Mouse (Mus musculus): ENCODE data around the gene Gbp8. TPM values are rescaled to one million over a fixed set of nuclear protein-coding genes. Genes with fewer than 3 reads are reported as not detected.
"Not testable (repeated sequence)": the region's sequence is repeated elsewhere in the genome, so short reads cannot be mapped to it uniquely, and the experiment has no call there.

Gbp8 gene
- not detected in 2 replicates for polyA plus RNA-seq (2012)

DNA sequence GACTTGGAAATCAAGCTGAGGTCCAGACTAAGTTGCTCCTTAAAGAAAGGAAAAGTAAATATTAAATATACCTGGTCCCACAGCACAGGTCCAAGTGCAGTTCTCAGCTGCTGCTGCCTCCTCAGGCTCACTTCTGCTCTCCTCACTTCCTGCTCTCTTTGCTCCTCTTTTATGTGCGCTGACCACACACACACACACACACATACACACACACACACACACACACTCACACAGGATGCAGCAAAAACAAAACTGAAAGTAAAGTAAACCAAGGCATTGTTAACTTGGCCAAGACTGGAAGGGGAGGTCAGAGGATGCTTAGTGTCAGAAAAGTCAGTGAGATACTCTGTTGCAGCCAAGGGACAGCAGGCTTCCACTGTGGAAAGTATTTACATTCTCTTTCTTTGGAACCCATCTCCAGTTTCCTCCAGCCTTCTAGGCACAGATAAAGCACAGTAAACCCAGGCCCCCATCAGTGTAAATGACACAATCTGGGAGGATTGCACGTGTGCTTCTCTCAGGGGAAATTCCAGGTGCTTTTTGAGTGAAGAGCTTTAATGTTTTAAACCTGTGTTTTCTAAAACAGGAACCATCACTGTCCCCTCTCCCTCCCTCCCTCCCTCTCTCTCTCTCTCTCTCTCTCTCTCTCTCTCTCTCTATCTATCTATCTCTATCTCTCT is at the start of gene Gbp8, which contains the start of the genes Gbp9 and Gbp4:
Gene Gbp8, minus strand, starts transcription at position 132 of the 680 bp plus-strand sequence.
Gene Gbp9, minus strand, starts transcription at position 131 of the 680 bp plus-strand sequence.
Gene Gbp4, minus strand, starts transcription at position 178 of the 680 bp plus-strand sequence.
- not testable (repeated sequence) for TF ChIP-seq GATA1 (IDR thresholded peaks at IDR 0.05; ENCODE audit: low read length)

DNA sequence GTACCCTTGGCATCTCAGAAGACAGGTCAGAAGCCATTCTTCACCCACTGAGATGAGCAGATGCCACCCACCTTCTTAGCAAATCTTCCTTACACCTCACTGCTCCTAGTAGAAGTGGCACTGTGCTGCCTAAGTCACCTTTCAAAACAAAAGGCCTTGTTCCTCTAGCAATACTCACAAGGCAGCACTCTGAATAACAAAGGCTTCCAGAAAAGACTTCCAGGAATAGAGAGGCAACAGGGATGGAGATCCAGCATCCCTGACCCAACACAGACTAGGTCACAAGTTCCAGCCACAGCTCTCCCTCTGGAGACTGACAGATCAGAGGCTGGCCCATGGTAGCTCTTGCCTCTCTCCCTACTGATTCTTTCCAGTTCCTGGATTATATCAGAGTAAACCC is 42.1 kb upstream of the Gbp8 start:
- TF ChIP-seq GATA1 (IDR thresholded peaks at IDR 0.05; ENCODE audit: low read length), result no peak

DNA sequence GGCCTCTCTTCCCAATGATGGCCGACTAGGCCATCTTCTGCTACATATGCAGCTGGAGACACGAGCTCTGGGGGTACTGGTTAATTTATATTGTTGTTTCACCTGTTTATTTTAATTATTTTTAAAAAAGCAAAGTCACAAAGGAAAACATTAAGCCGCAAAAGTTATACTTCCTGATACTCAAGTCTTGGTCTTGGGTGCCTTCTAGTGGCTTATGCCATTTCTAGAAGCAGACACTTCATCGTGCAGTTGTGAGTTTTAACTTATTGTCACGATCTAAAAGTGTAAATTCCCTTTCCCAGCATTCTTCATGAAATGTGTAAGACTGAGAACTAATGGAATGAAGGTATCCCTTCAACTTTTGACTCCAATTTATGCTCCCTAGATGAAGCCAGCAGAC is 17.2 kb upstream of the Gbp8 start:
- TF ChIP-seq GATA1 (IDR thresholded peaks at IDR 0.05; ENCODE audit: low read length), result no peak

DNA sequence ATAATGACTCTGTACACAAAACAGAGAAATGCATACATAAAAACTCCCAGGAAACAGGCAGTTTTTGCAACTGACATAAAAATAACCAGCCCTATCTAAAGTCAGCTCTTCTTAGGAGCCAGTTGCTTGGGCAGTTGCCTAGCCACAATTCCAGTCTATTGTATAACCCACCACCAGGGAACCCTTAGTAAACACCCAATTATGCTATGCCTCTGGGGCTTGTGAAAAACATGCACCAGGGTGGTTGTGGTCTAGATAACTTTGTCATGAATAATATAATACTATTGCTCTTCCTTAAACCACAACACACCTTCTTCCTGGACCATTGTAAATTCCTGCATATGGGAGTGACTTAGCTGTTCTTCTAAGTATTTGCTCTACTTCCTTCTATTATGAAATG is 14.7 kb upstream of the Gbp8 start:
- no peak for TF ChIP-seq GATA1 (IDR thresholded peaks at IDR 0.05; ENCODE audit: low read length)

DNA sequence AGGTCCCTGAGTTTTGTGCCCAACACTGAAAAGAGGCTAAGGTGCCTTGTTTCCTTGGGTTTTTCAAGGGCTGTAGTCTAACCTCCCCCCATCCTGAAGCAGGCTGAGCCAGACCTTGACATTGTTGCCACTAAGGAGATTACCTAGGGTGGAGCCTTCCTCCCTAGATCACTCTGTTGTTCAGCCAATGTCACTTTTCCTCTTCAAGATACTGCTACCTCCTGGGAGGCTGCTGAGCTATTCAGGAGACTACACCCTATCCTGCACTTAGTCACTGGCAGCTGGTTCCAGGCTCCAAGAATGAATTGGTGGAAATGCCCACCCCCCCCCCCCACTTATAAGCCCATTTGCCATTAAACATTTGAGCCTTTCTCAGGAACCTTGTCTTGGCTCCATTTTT is 7.1 kb upstream of the Gbp8 start:
- TF ChIP-seq GATA1 (IDR thresholded peaks at IDR 0.05; ENCODE audit: low read length), result no peak

DNA sequence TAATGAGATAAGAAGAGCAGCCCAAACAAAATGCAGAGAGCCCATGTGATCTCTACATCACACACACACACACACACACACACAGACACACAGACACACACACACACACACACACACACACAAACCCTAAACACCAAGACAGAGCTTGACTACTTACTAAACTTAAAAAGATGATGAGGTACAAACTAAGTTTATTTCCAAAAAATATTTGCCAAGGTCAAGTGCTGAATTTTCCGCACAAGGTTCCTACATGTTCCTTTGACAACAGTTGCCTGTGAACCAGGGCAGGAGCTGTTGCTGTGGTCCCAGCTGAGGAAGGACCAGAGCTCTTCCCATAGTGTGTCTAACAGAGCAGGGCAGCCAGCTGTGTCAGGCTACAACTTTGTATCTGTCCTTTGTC is 434 bp downstream of the Gbp8 start:
- TF ChIP-seq GATA1 (IDR thresholded peaks at IDR 0.05; ENCODE audit: low read length), result no peak

DNA sequence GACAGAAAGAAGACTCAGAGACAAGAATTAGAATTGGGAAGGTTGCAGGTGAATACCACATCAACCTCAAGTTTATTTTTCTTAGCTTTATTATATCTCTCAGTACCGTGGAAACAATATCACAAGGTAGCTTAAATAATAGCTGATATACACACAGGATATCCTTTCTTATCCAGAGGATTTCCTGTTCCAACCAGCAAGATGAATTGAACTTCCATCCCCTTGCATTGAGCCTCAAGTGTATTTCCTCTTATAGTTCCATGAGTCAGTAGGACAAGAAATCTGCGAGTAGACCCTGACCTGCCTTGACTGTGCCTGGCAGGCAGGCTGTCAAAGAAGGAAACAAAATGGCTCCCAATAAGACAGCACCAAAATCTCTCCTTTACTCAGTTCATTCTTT is 23.6 kb downstream of the Gbp8 start:
- no peak for TF ChIP-seq GATA1 (IDR thresholded peaks at IDR 0.05; ENCODE audit: low read length)

DNA sequence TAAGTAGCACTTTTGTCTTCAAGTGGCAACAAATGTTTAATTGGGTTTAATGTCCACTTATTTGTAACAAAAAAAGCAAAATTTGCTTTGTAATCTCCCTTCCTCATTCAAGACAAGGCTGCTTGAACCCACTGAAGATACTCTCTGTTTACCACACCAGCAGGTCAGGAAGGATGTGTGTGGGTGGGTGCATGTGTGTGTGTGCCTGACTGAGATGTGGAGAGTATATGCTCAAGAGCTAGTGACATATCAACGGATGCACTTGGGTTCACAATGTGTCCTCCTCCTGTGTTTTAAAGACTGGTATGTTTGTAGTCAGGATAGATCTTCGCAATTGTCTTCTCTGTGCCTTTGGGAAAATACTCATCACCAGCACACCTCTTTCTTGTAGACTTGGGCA is 24.6 kb downstream of the Gbp8 start:
- no peak for TF ChIP-seq GATA1 (IDR thresholded peaks at IDR 0.05; ENCODE audit: low read length)

DNA sequence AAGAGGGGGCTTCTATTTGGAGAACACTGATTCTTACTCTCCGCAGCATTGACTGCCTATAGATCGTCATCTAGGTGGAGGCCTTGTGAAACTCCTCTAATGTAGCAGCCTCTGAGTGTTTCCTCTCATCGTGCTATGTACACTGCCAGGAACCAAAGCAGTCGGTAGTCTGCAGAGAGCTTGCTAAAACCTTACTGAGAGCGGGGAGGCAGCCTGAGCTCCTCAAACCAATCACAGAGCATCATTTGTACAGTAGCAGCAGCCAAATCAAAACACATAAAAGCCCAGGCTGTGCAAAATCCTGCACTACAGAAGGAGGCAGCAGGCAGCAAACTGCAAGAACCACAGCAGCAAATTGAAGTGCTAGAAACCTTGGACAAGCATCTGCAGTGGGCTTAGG is 25.7 kb downstream of the Gbp8 start:
- TF ChIP-seq GATA1 (IDR thresholded peaks at IDR 0.05; ENCODE audit: low read length), result no peak

DNA sequence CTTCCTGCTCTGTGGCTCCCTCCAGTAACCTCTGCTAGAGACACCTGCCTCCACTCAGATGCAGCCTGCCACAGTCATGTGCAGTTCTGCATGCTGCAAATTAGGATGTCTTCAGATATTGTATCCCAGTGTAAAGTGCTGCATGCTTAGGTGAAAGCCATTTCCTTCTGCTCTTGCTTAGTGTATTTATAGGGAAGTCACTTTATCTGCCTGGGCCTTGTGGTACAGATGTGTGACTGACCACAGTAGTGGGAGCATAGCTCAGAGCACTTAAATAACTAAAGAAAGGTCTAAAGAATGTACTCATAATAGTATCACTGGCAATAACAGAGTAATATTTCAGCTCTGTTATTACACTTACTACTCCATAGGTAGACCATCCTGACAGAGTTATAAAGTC is 57.4 kb downstream of the Gbp8 start:
- TF ChIP-seq GATA1 (IDR thresholded peaks at IDR 0.05; ENCODE audit: low read length), result no peak

DNA sequence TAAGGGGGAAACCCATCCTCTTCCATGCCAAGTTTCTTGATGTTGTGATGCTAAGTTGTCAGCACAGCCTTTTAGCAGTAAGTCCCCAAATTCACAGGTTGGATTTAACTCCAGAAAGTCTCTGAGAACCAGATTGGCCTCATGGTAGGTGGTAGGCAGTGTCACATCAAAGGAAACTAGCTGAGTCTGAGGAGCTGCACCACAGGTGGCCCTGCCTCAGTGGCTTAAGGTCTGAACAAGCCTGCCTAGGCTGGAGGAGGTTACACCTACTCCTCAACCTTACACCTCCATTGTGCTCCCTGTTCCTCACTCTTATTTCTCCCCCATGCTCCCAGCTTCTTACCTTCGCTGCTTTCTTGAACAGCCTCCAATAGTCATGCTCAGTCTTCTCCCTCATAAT is 76.0 kb downstream of the Gbp8 start:
- TF ChIP-seq GATA1 (IDR thresholded peaks at IDR 0.05; ENCODE audit: low read length), result no peak

DNA sequence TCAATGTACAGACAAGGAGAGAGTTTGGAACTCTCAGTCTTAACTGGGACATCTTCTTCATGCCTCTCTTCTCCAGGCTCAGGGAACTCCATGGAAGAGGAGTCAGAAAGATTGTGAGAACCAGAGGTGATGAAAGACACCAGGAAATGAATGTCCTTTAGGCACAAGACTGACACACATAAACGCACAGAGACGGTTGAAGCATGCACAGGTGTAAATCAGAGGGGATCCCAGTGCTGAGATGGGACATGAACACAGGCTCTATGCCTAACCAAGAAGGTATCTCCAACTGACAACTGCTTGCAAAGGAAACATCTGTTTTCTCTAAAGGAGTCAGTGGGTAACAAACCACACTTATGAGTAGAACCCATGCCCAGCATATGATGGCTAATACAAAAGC is 79.1 kb downstream of the Gbp8 start:
- no peak for TF ChIP-seq GATA1 (IDR thresholded peaks at IDR 0.05; ENCODE audit: low read length)

DNA sequence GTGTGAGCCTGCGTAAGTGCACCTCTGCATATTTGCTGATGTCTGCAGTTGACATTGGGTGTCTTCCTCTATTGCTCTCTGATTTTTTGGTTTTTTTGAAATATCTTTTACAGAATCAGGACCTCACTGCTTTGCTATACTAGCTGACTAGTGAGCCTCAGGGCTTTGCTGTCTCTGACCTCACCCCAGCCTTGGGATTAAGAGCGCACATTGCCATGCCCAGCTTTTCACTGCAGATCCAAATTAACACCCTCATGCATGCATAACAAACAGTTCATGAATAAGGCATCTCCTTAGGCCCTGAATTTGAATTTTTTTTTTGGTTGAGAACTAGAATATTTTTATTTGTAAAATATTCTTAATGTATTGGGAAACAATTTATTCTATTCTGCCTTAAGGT is 84.1 kb downstream of the Gbp8 start:
- no peak for TF ChIP-seq GATA1 (IDR thresholded peaks at IDR 0.05; ENCODE audit: low read length)

DNA sequence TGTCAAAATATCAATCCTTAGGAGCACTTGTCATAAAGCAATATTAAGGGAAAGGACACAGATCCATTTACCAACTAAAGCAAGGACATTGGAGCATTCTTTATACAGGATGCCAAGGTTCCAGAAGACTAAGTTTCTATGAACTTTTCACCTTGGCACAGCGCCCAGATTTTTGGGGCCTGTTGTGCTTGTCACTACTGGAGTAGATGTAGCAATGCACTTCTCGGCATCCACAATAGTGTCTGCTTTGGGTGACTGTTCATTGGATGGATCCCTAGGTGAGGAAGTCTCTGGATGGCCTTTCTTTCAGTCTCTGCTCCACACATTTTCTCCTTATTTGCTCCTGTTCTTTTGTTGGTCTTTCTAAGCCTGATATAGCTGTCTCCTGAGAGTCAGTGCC is 107.0 kb downstream of the Gbp8 start:
- TF ChIP-seq GATA1 (IDR thresholded peaks at IDR 0.05; ENCODE audit: low read length), result no peak

DNA sequence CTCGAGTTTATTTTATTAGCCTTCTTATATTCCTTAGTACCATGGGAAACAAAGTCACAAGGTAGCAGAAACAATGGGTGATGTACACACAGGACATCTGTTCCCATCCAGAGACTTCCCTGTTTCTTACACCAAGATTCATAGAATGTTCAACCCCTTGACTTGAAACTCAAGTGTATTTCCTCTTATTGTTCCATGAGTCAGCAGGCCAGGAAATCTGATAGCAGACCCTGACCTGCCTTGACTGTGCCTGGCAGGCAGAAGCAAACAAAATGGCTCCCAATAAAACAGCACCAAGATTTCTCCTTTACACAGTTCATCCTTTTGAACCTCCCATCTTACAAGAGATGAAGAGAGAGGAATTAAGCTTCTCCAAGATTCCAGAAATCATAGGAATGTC is 126.8 kb downstream of the Gbp8 start:
- no peak for TF ChIP-seq GATA1 (IDR thresholded peaks at IDR 0.05; ENCODE audit: low read length)

DNA sequence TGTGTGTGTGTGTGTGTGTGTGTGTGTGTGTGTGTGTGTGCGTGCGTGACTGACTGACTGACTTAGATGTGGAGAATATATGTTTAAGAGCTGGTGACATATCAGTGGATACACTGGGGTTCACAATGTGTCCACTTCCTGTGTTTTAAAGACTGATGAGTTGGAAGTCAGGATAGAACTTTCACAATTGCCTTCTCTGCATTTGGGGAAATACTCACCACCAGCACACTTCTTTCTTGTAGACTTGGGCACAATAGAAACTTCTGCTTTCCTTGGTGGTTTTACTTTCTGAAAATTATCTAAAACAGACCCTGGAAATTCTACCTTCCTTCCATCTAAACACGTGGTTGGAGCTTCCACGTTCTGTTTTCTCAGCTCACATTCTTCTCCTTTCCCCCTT is 127.8 kb downstream of the Gbp8 start:
- TF ChIP-seq GATA1 (IDR thresholded peaks at IDR 0.05; ENCODE audit: low read length), result no peak

DNA sequence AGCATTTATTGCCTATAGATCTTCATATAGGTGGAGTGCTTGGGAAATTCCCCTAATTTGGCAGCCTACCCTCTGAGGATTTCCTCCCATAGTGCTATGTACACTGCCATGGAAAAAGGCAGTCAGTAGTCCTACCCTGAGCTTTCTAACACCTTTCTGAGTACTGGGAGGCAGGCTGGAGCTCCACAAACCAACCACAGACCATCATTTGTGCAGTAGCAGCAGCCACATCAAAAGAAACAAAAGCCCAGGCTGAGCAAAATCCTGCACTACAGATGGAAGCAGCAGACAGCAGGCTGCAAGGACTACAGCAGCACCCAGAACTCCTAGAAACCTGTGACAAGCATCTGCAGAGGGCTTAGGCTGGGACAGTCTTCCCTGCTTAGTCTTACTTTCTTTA is 129.0 kb downstream of the Gbp8 start:
- no peak for TF ChIP-seq GATA1 (IDR thresholded peaks at IDR 0.05; ENCODE audit: low read length)

DNA sequence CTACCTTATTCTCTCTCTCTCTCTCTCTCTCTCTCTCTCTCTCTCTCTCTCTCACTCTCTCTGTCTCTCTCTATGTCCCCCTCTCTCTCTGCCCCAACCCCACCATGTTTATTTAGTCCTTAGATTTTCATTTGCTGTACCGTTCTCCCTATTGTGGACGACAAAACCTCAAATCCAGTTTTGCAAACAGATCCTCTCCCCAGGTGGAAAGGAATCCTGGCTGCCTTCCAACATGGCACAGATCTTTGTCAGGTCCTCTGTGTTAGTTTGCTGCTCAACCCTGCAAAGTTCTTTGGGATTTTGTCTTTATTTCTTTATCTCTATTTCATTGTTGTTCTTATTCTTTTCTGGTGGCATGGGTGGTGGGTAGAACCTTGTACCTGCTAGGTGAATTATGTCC is 149.9 kb downstream of the Gbp8 start:
- no peak for TF ChIP-seq GATA1 (IDR thresholded peaks at IDR 0.05; ENCODE audit: low read length)

Data from G1E-ER4 (cell line).